Mouse (Mus musculus): ENCODE data around the gene Snta1. TPM values are rescaled to one million over a fixed set of nuclear protein-coding genes. Genes with fewer than 3 reads are reported as not detected.
"Not testable (repeated sequence)": the region's sequence is repeated elsewhere in the genome, so short reads cannot be mapped to it uniquely, and the experiment has no call there.

Gene Snta1
- polyA plus RNA-seq, 1 experiment from 2014 or later = 6.7 TPM

- WGBS = 56% methylated on average over 6 of the region's 6 CpGs
- ATAC-seq (ENCODE audit: low FRiP score, low TSS enrichment) (no peak), DNase-seq (ENCODE audit: low spot score) (peak; percentile 74)
- Histone ChIP-seq H3K27ac (replicated peaks) (no peak overlapping the region), H3K9ac (ENCODE audit: low read length) (no peak overlapping the region), H3K4me2 (replicated peaks; ENCODE audit: low read depth) (no peak overlapping the region), H3K4me3 (ENCODE audit: low read depth, low read length) (no peak overlapping the region), H3K36me3 (ENCODE audit: control insufficient read depth, insufficient read depth, low read length) (no peaks in the 10 kb centered on the region), H3K4me1 (replicated peaks; ENCODE audit: control insufficient read depth, insufficient read depth) (no peaks in the 10 kb centered on the region), H3K9me3 (ENCODE audit: control insufficient read depth, low read length) (no peaks in the 10 kb centered on the region), H3K27me3 (ENCODE audit: control insufficient read depth, insufficient read depth, low read length) (no peaks in the 10 kb centered on the region)
- TF ChIP-seq CTCF (IDR thresholded peaks at IDR 0.05; ENCODE audit: low read depth) (peak; percentile 78), EP300 (optimal IDR thresholded peaks at IDR 0.05) (no peak)
These were observed 33.8 kb downstream of the Snta1 start for GRCm38 (mm10) chr2:154373961-154374632.

- H3K4me2 ChIP-seq (replicated peaks; ENCODE audit: low read depth) = peak within 1 kb of the TSS; percentile 78
These were observed 34.9 kb downstream of the Snta1 start, which contains the start of gene Cdk5rap1 for GRCm38 (mm10) chr2:154372842-154373500. Gene Cdk5rap1, minus strand, starts transcription at chr2:154373010.

GRCm38 (mm10) chr2:154372151-154372829 lies 35.6 kb downstream of the Snta1 start:
- WGBS = under 1% methylated on average over 42 of the region's 42 CpGs
- no peak for TF ChIP-seq EP300 (optimal IDR thresholded peaks at IDR 0.05)
- peak; percentile 34; the same call in 1 of the 2 replicates for TF ChIP-seq CTCF (IDR thresholded peaks at IDR 0.05; ENCODE audit: low read depth)

More at GRCm38 (mm10) chr2:154372842-154373500, 34.9 kb downstream of the Snta1 start, which contains the start of gene Cdk5rap1:
- peak within 1 kb of the TSS; percentile 97 for H3K9ac ChIP-seq (ENCODE audit: low read length)
- H3K27ac ChIP-seq (replicated peaks) = peak within 1 kb of the TSS; percentile 95
- TF ChIP-seq CTCF (IDR thresholded peaks at IDR 0.05; ENCODE audit: low read depth) = peak; percentile 17; the same call in 1 of the 2 replicates
- TF ChIP-seq EP300 (optimal IDR thresholded peaks at IDR 0.05) = no peak
- peak within 1 kb of the TSS; percentile 87 for H3K4me3 ChIP-seq (ENCODE audit: low read depth, low read length)
- WGBS = 14% methylated on average over 9 of the region's 9 CpGs
- no peaks in the 10 kb centered on the region for H3K9me3 ChIP-seq (ENCODE audit: control insufficient read depth, low read length)
- H3K36me3 ChIP-seq (ENCODE audit: control insufficient read depth, insufficient read depth, low read length) = no peaks in the 10 kb centered on the region
- no peak for DNase-seq (ENCODE audit: low spot score)
- H3K27me3 ChIP-seq (ENCODE audit: control insufficient read depth, insufficient read depth, low read length) = no peaks in the 10 kb centered on the region
- ATAC-seq (ENCODE audit: low FRiP score, low TSS enrichment) = 0 out of 2 replicates have a peak, but pooled peaks have one; percentile 3
- no peaks in the 10 kb centered on the region for H3K4me1 ChIP-seq (replicated peaks; ENCODE audit: control insufficient read depth, insufficient read depth)

GRCm38 (mm10) chr2:154367510-154367909 lies 40.4 kb downstream of the Snta1 start:
- WGBS = 95% methylated on average over 1 of the region's 1 CpGs
- no peak for ATAC-seq (ENCODE audit: low FRiP score, low TSS enrichment)
- H3K4me1 ChIP-seq (replicated peaks; ENCODE audit: control insufficient read depth, insufficient read depth) = no peaks in the 10 kb centered on the region

More at GRCm38 (mm10) chr2:154372151-154372829, 35.6 kb downstream of the Snta1 start:
- H3K27ac ChIP-seq (replicated peaks) = peak overlapping the region; percentile 95
- no peaks in the 10 kb centered on the region for H3K27me3 ChIP-seq (ENCODE audit: control insufficient read depth, insufficient read depth, low read length)
- 0 out of 2 replicates have a peak, but pooled peaks cover 2% of the 10 kb centered on the region for H3K36me3 ChIP-seq (ENCODE audit: control insufficient read depth, insufficient read depth, low read length)
- no peaks in the 10 kb centered on the region for H3K9me3 ChIP-seq (ENCODE audit: control insufficient read depth, low read length)
- H3K4me2 ChIP-seq (replicated peaks; ENCODE audit: low read depth) = peak overlapping the region; percentile 78
- peak overlapping the region; percentile 97 for H3K9ac ChIP-seq (ENCODE audit: low read length)
- DNase-seq (ENCODE audit: low spot score) (peak; percentile 92), ATAC-seq (ENCODE audit: low FRiP score, low TSS enrichment) (peak; percentile 93)
- peak overlapping the region; percentile 87 for H3K4me3 ChIP-seq (ENCODE audit: low read depth, low read length)
- no peaks in the 10 kb centered on the region for H3K4me1 ChIP-seq (replicated peaks; ENCODE audit: control insufficient read depth, insufficient read depth)

GRCm38 (mm10) chr2:154354000-154354425 lies 53.9 kb downstream of the Snta1 start:
- not testable (repeated sequence) for H3K9me3 ChIP-seq (ENCODE audit: control insufficient read depth, low read length); H3K36me3 ChIP-seq (ENCODE audit: control insufficient read depth, insufficient read depth, low read length); H3K4me1 ChIP-seq (replicated peaks; ENCODE audit: control insufficient read depth, insufficient read depth); H3K27me3 ChIP-seq (ENCODE audit: control insufficient read depth, insufficient read depth, low read length); H3K9ac ChIP-seq (ENCODE audit: low read length)
- ATAC-seq (ENCODE audit: low FRiP score, low TSS enrichment) = peak; percentile 42; the same call in 1 of the 2 replicates
- DNase-seq (ENCODE audit: low spot score) = peak; percentile 15
- WGBS = 81% methylated on average over 14 of the region's 19 CpGs
- Histone ChIP-seq H3K4me3 (ENCODE audit: low read depth, low read length) (peak overlapping the region; percentile 1; the same call in 1 of the 2 replicates), H3K4me2 (replicated peaks; ENCODE audit: low read depth) (peak overlapping the region; percentile 24; the same call in 1 of the 2 replicates), H3K27ac (replicated peaks) (peak overlapping the region; percentile 35; the same call in 1 of the 2 replicates)

More at GRCm38 (mm10) chr2:154367510-154367909, 40.4 kb downstream of the Snta1 start:
- H3K9ac ChIP-seq (ENCODE audit: low read length) = no peak overlapping the region
- no peak overlapping the region for H3K4me2 ChIP-seq (replicated peaks; ENCODE audit: low read depth)
- no peak for TF ChIP-seq EP300 (optimal IDR thresholded peaks at IDR 0.05)
- no peak for TF ChIP-seq CTCF (IDR thresholded peaks at IDR 0.05; ENCODE audit: low read depth)
- H3K27me3 ChIP-seq (ENCODE audit: control insufficient read depth, insufficient read depth, low read length) = no peaks in the 10 kb centered on the region
- H3K36me3 ChIP-seq (ENCODE audit: control insufficient read depth, insufficient read depth, low read length) = peaks cover 2% of the 10 kb centered on the region; the same call in 1 of the 2 replicates
- H3K9me3 ChIP-seq (ENCODE audit: control insufficient read depth, low read length) = no peaks in the 10 kb centered on the region
- no peak overlapping the region for H3K27ac ChIP-seq (replicated peaks)
- DNase-seq (ENCODE audit: low spot score) = no peak
- H3K4me3 ChIP-seq (ENCODE audit: low read depth, low read length) = no peak overlapping the region
